Mouse (Mus musculus) liver, postnatal 0 days (tissue): ENCODE data around the gene Gabrg3. TPM values are rescaled to one million over a fixed set of nuclear protein-coding genes. Genes with fewer than 3 reads are reported as not detected.

Experiments used
- ATAC-seq: fragments of 200-750 bp; cut with Nextera tagmentation; 2 replicates; pipeline ENCODE4 v1.8.0; 2017; ENCODE audit warnings: mild to moderate bottlenecking, moderate library complexity
- DNase-seq: peaks from one replicate; pipeline ENCODE4 v3.0.0-alpha.2; 2016
- H3K27ac ChIP-seq: fragments of 300-500 bp; sonication (generic); 2 replicates; pipeline ENCODE4 v1.5.1; 2014; ENCODE audit warnings: antibody characterized with exemption, moderate library complexity, mild to moderate bottlenecking, low read depth
- H3K27me3 ChIP-seq: fragments of 300-500 bp; sonication (generic); 2 replicates; pipeline ENCODE4 v1.6.1; 2014; ENCODE audit warnings: low read length, control low read depth, mixed read lengths; ENCODE audit not compliant: insufficient read depth
- H3K36me3 ChIP-seq: fragments of 300-500 bp; sonication (generic); replicated peaks from 2 replicates; pipeline ENCODE4 v1.6.1; 2014; ENCODE audit warnings: mild to moderate bottlenecking, control low read depth, low read length, moderate library complexity, mixed read lengths; ENCODE audit not compliant: insufficient read depth
- H3K4me1 ChIP-seq: fragments of 300-500 bp; sonication (generic); 2 replicates; pipeline ENCODE4 v1.6.1; 2014; ENCODE audit warnings: antibody characterized with exemption, mild to moderate bottlenecking, control low read depth; ENCODE audit not compliant: insufficient read depth
- H3K4me2 ChIP-seq: fragments of 300-500 bp; sonication (generic); 2 replicates; pipeline ENCODE4 v1.6.1; 2014; ENCODE audit warnings: low read depth, mild to moderate bottlenecking, low read length, moderate library complexity, mixed read lengths
- H3K4me3 ChIP-seq: fragments of 300-500 bp; sonication (generic); 2 replicates; pipeline ENCODE4 v1.5.1; 2014; ENCODE audit warnings: low read depth, low read length
- H3K9ac ChIP-seq: fragments of 300-500 bp; sonication (generic); replicated peaks from 2 replicates; pipeline ENCODE4 v1.6.1; 2014; ENCODE audit warnings: mild to moderate bottlenecking, moderate library complexity
- H3K9me3 ChIP-seq: fragments of 300-500 bp; sonication (generic); 2 replicates; pipeline ENCODE4 v1.6.1; 2016; ENCODE audit warnings: mild to moderate bottlenecking, control low read depth, low read length, mixed read lengths
- CTCF ChIP-seq: sonication (generic); IDR thresholded peaks from 2 replicates; pipeline ENCODE4 v1.5.1; 2016; ENCODE audit warnings: antibody characterized with exemption, low read depth
- EP300 ChIP-seq: IDR thresholded peaks from 2 replicates; pipeline ENCODE4 v1.6.1; 2016; ENCODE audit warnings: antibody characterized with exemption, low read depth, mild to moderate bottlenecking
- WGBS: fragments of 180-500 bp; shearing (Covaris S2); extraction: QIAGEN DNeasy Blood & Tissue Kit; methylation state at CpG from one replicate; pipeline ENCODE4 v1.1.7; 2014; ENCODE audit not compliant: insufficient replicate concordance; 5-methylcytosine and 5-hydroxymethylcytosine counted together
- polyA plus RNA-seq: library from polyadenylated mRNA; unstranded; fragments of >200 nt; fragmentation: Nextera tagmentation; extraction: Ambion mirVana; gene quantifications from 2 replicates; pipeline ENCODE4 v1.2.1, GENCODE M21; 2015

Gene Gabrg3
- polyA plus RNA-seq, 1 experiment from 2014 or later, result not detected

DNA sequence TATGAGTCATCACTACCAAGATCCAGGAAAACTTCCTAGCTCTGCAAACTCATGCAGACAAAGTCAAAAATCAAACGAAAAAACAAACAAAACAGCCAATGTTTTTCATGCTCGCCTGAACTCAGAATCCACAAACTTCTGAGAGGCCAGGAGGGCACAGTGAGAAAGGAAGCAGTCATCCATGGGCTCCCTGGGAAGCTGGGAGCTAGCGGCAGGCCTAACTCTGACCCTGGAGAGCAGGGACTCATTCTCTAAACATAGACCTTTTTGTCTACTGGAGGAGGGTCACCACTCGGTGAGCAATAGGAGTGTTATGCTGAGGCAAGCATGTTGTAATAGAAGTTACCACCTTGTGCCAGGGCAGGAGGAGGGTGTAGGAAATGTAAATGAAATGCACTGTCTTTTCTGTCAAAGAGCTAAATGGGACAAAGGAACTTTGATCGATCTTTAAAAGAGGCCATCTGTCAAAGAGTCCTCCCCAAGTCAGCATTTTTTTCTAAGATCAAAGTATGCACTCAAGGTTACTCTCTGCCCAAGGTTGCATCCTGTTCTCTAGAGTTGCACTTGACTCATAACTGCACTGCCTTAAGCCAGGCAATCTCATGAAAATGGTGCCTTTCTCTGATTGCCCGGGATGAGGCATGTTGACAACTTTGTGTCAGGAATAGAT lies 29.0 kb downstream of the Gabrg3 start:
- Histone ChIP-seq H3K36me3 (no peaks in the 10 kb centered on the region), H3K4me3 (no peak overlapping the region), H3K9me3 (no peaks in the 10 kb centered on the region), H3K4me1 (no peaks in the 10 kb centered on the region), H3K4me2 (no peak overlapping the region), H3K27me3 (no peaks in the 10 kb centered on the region), H3K27ac (no peak overlapping the region), H3K9ac (no peak overlapping the region)
- no peak for ATAC-seq
- DNase-seq, result no peak
- TF ChIP-seq CTCF (no peak), EP300 (no peak)
- WGBS, result 58% methylated on average over 6 of the region's 6 CpGs

DNA sequence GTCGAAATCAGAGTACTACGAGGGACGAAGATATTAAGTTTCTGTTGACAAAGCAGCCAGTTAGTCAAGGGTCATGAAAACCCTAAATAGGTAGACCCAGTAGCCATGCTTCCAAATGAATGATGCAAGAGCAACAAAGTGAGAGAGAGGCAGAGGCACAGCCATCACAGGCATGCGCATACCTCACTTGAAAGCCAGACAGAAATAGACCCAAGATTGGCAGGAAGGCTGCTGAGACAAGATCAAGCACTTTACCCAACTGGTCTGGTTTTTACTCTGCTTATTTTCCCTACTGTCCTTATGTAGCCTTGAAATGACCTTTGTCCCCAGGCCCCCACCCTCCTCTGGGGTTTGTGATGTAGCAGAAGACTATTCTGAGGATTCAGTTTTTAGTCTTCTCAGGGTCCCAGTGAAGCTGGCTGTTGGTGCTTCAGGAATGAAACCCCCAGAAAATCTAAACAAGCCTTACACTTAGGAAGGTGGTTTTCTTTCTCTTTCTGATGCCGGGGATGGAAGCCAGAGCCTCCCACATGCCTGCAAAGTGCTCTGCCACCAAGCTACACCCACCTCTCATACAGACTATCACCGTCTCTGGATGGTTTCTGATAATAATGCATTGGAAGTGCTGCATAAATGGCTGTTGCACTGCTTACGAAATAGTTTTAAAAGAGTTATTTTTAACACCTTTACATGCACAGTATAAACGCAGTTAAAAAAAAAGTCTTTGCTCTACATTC lies 30.3 kb downstream of the Gabrg3 start:
- no peak for DNase-seq
- Histone ChIP-seq H3K4me1 (no peaks in the 10 kb centered on the region), H3K27me3 (no peaks in the 10 kb centered on the region), H3K4me3 (no peak overlapping the region), H3K36me3 (no peaks in the 10 kb centered on the region), H3K4me2 (no peak overlapping the region), H3K9me3 (no peaks in the 10 kb centered on the region), H3K27ac (no peak overlapping the region), H3K9ac (no peak overlapping the region)
- no peak for ATAC-seq
- TF ChIP-seq EP300, result no peak
- no peak for TF ChIP-seq CTCF
- 71% methylated on average over 8 of the region's 8 CpGs for WGBS

DNA sequence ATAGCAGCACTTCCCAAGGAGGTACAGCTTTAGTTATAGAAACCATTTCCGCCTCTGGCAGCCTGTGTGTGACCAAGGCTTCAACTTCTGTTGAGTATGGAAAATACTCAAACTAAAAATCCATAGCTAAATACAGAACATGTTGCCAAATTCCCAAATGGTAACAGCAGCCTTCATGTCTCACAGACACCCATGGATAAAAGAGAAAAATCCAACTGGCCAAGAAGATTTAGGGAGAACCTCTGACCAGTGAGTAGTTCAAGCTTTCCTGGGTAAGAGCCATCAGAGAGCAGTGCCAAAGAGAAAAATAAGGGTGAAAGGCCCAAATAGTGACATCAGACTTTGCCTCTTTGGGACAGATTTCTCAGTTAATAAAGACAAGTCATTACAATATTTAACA lies 38.2 kb downstream of the Gabrg3 start:
- ATAC-seq (no peak), DNase-seq (no peak)
- Histone ChIP-seq H3K4me2 (no peak overlapping the region), H3K36me3 (no peaks in the 10 kb centered on the region), H3K4me1 (no peaks in the 10 kb centered on the region), H3K4me3 (no peak overlapping the region), H3K9me3 (no peaks in the 10 kb centered on the region), H3K9ac (no peak overlapping the region), H3K27me3 (no peaks in the 10 kb centered on the region), H3K27ac (no peak overlapping the region)
- TF ChIP-seq CTCF (no peak), EP300 (no peak)
- 54% methylated on average over 1 of the region's 1 CpGs for WGBS

- Histone ChIP-seq H3K4me3 (no peak overlapping the region), H3K4me1 (no peaks in the 10 kb centered on the region), H3K27ac (no peak overlapping the region), H3K36me3 (no peaks in the 10 kb centered on the region), H3K9me3 (no peaks in the 10 kb centered on the region), H3K4me2 (no peak overlapping the region), H3K27me3 (no peaks in the 10 kb centered on the region), H3K9ac (no peak overlapping the region)
- DNase-seq (no peak), ATAC-seq (no peak)
- no peak for TF ChIP-seq EP300
- whole genome bisulfite sequencing, result 68% methylated on average over 8 of the region's 8 CpGs
Observed at GRCm38 (mm10) chr7:57341910-57342309, 45.1 kb downstream of the Gabrg3 start.

DNA sequence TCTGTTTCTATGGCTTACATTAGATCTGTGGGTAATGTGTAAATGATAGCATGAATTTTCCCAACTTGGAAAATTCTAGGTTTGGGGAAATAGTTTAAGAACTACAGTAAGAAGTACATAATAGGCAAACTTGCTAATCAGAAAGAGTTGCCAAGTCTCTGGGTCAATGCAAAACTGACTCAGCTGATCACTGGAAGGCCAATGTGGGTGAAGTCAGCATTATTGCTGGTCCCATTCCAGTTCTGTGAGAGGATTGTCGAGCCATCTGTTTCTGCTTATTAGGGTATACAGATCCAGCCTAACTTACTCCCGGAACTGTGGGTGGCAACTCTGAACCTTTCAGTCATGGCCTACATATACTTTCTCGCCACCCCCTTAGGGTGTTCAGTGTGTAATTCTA lies 55.8 kb downstream of the Gabrg3 start:
- no peak for DNase-seq
- no peak overlapping the region for H3K27ac ChIP-seq
- 72% methylated on average over 3 of the region's 3 CpGs for WGBS

DNA sequence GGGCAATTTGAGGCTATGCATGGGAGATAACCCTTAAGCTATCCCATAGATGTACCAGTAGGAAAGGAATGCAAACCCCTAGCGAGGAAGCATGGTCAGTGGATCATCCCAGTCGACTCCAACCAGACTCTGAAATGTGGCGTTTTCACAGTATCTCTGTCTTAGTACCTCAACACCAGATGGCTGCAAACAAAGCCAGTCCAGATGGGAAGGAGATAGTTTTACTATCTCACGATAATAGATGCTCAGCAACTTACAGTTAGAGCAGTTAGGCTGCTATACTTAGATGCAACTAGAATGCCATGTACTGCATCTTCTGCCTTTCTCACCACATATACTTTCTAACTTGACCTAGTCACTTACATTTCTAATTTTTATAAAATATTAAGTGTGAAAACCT lies 56.7 kb downstream of the Gabrg3 start:
- no peaks in the 10 kb centered on the region for H3K27me3 ChIP-seq
- H3K9ac ChIP-seq, result no peak overlapping the region
- 66% methylated on average over 4 of the region's 4 CpGs for WGBS
- H3K4me1 ChIP-seq, result no peaks in the 10 kb centered on the region
- H3K36me3 ChIP-seq, result no peaks in the 10 kb centered on the region
- no peak for ATAC-seq
- H3K9me3 ChIP-seq, result no peaks in the 10 kb centered on the region
- no peak overlapping the region for H3K4me3 ChIP-seq
- no peak overlapping the region for H3K27ac ChIP-seq
- TF ChIP-seq CTCF (no peak), EP300 (no peak)
- H3K4me2 ChIP-seq, result no peak overlapping the region
- no peak for DNase-seq

More for the DNA sequence above, 55.8 kb downstream of the Gabrg3 start:
- Histone ChIP-seq H3K9me3 (no peaks in the 10 kb centered on the region), H3K36me3 (no peaks in the 10 kb centered on the region), H3K4me3 (no peak overlapping the region), H3K4me1 (no peaks in the 10 kb centered on the region), H3K27me3 (no peaks in the 10 kb centered on the region), H3K4me2 (no peak overlapping the region), H3K9ac (no peak overlapping the region)
- ATAC-seq, result no peak
- TF ChIP-seq CTCF (no peak), EP300 (no peak)
